Mouse (Mus musculus) small intestine, adult 2 months (tissue): ENCODE data around the gene Oxnad1. TPM values are rescaled to one million over a fixed set of nuclear protein-coding genes. Genes with fewer than 3 reads are reported as not detected.

Experiments used
- H3K27ac ChIP-seq: fragments of 200-500 bp; 2 replicates; pipeline ENCODE4 v1.5.1; 2012; ENCODE audit warnings: low read depth, low read length, control low read depth, inconsistent platforms; ENCODE audit not compliant: insufficient read depth
- H3K27me3 ChIP-seq: fragments of 200-500 bp; 2 replicates; pipeline ENCODE4 v1.6.1; 2012; ENCODE audit warnings: mild to moderate bottlenecking, moderate library complexity, low read length, inconsistent platforms; ENCODE audit not compliant: control insufficient read depth, insufficient read depth
- H3K36me3 ChIP-seq: fragments of 200-500 bp; 2 replicates; pipeline ENCODE4 v1.6.1; 2012; ENCODE audit warnings: mild to moderate bottlenecking, low read length, control low read depth, inconsistent platforms; ENCODE audit not compliant: control insufficient read depth, insufficient read depth
- H3K4me1 ChIP-seq: fragments of 200-500 bp; 2 replicates; pipeline ENCODE4 v1.6.1; 2012; ENCODE audit warnings: low read length, inconsistent platforms, mixed read lengths; ENCODE audit not compliant: control insufficient read depth, insufficient read depth, insufficient read length
- H3K4me3 ChIP-seq: fragments of 200-500 bp; 2 replicates; pipeline ENCODE4 v1.5.1; 2012; ENCODE audit warnings: low read depth, mild to moderate bottlenecking, control low read depth, inconsistent platforms, low read length, moderate library complexity
- CTCF ChIP-seq: fragments of 200-500 bp; IDR thresholded peaks from 2 replicates; pipeline ENCODE4 v1.5.1; 2012; ENCODE audit warnings: low read depth, mild to moderate bottlenecking, control low read depth, inconsistent platforms, low read length, moderate library complexity, mixed read lengths; ENCODE audit not compliant: insufficient replicate concordance, insufficient read length; ENCODE audit errors: extremely low read depth
- POLR2A ChIP-seq: fragments of 200-500 bp; IDR thresholded peaks from 2 replicates; pipeline ENCODE4 v1.6.1; 2012; ENCODE audit warnings: low read depth, mild to moderate bottlenecking, control low read depth, inconsistent platforms, low read length, moderate library complexity
- WGBS: fragments of 180-500 bp; shearing (Covaris S2); methylation state at CpG from one replicate; pipeline ENCODE4 v1.1.7; 2018; 5-methylcytosine and 5-hydroxymethylcytosine counted together
- polyA plus RNA-seq: library from polyadenylated mRNA; depleted of rRNA; stranded (reverse); fragments of >200 nt; gene quantifications from 2 replicates; pipeline ENCODE4 v1.2.3, GENCODE M21; 2012

Gene Oxnad1
- polyA plus RNA-seq, 1 experiment = 6.7 TPM

DNA sequence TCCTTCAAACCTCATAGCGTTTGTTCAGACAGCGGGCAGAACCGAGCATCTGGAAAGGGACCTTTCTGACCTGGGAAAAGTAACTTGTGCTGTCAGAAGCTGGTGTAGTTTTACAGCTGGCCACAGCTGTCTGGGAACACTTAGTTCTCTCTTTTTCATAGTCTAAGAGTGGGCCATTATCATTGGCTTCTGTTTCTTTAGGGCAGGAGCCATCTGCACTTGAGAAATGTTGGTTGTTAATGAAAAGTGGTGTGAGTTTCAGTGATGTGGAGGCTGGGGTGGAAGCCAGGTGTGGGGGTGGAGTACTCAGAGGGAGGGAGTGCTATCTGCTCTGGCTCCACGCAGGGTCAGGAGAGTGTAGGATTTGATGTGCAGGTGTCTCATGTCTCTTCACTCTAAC lies 6.0 kb downstream of the Oxnad1 start:
- Histone ChIP-seq H3K27ac (no peak overlapping the region), H3K4me1 (peaks cover 3% of the 10 kb centered on the region; the same call in 1 of the 2 replicates), H3K27me3 (no peaks in the 10 kb centered on the region), H3K4me3 (no peak overlapping the region), H3K36me3 (peaks cover 15% of the 10 kb centered on the region)
- TF ChIP-seq CTCF (no peak), POLR2A (no peak)
- WGBS = 78% methylated on average over 4 of the region's 4 CpGs

DNA sequence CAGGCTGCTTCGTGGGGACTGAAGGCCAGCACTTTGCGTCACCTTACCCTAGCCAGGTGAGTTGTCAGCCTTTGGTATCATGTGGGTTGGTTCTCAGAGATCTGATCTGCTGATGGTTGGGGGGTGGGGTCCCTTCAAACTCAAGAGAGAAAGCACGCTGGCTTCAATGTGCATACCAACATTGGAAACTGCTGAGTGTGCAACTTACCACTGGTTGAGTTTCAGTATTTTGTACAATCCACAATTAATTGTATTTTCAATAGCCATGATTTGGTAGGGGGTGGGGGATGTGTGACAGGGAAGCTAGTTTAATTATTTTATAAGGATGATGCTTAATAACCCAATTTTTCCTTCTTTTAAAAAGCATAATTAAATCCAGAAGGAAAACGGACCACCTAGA lies 6.5 kb downstream of the Oxnad1 start:
- 91% methylated on average over 4 of the region's 4 CpGs for WGBS
- TF ChIP-seq CTCF (no peak), POLR2A (no peak)
- Histone ChIP-seq H3K36me3 (peaks cover 20% of the 10 kb centered on the region), H3K27me3 (no peaks in the 10 kb centered on the region), H3K4me1 (peaks cover 3% of the 10 kb centered on the region; the same call in 1 of the 2 replicates), H3K4me3 (no peak overlapping the region), H3K27ac (no peak overlapping the region)

DNA sequence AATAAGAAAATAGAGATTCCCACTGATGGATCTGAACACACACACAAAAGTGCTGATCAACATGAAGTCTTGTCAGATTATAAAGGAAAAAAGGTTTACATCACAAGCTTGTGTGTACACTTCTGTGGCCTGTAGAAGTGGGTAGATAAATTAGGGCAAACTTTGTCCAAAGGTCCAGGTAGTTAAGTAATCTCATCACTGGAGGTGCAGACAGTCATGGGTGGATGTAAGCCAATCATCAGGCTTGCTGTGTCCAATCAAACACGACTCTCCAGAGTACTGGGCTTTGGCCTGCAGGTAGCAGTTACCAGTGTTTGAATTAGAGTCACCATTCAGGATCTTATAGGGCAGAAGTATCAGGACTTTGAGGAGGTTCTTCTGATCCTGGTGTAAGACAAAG lies 7.8 kb downstream of the Oxnad1 start:
- H3K27ac ChIP-seq = no peak overlapping the region
- no peaks in the 10 kb centered on the region for H3K27me3 ChIP-seq
- TF ChIP-seq CTCF (no peak), POLR2A (no peak)
- peaks cover 32% of the 10 kb centered on the region for H3K36me3 ChIP-seq
- 40% methylated on average over 1 of the region's 1 CpGs for whole genome bisulfite sequencing
- no peaks in the 10 kb centered on the region for H3K4me1 ChIP-seq
- no peak overlapping the region for H3K4me3 ChIP-seq

DNA sequence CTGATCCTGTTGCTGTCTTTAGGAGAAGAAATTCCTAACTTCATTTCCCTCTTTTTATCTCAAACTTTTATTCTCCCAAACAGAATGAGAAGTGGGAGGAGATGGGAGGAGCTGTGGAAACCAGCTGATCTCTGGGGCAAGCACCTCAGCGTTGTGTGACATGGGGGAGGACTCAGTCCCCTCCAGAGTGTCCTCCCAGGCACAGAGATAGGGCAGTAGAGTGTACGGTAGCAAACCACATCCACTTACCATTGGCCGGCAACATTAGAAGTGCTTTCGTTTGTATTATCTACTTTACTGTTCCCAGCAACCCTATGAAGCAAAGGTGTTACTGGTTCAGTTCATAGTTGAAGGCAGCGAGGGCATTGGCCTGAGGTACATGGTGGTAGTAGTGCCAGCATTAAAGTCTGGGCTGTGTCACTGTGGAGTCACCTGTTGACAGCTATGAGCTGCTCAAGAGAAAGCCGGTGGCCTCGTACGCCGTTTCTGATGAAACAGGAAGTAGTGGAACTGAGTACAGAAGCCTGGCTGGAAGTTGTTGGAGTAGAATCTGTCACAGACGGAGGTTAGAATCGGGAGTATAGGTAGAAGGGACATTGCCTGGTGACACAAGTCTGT lies 8.4 kb downstream of the Oxnad1 start:
- TF ChIP-seq CTCF (no peak), POLR2A (no peak)
- Histone ChIP-seq H3K36me3 (peaks cover 37% of the 10 kb centered on the region), H3K27ac (peak overlapping the region; percentile 23; the same call in 1 of the 2 replicates), H3K4me3 (no peak overlapping the region), H3K4me1 (no peaks in the 10 kb centered on the region), H3K27me3 (no peaks in the 10 kb centered on the region)
- 77% methylated on average over 11 of the region's 11 CpGs for WGBS

DNA sequence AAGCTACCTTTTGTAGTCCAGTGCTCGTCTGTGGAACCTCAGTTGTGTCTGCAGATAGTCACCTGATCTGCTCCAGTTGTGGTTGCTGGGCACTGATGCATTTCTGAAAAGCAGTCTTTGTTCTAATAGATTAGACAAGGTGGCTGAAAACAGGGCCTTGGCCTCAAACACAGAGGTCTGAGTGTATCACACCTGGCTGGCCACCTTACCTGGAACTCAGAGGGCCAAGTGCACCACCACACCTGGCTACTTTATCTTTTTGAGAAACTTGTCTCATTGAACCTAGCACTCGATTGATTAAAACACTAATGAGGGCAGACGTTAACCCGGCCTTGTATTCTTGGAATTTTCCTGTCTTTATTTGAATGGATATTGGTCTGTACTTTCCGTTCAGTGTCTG lies 10.5 kb downstream of the Oxnad1 start:
- Histone ChIP-seq H3K27ac (peak overlapping the region; percentile 6; the same call in 1 of the 2 replicates), H3K36me3 (peaks cover 53% of the 10 kb centered on the region), H3K27me3 (no peaks in the 10 kb centered on the region), H3K4me1 (no peaks in the 10 kb centered on the region), H3K4me3 (no peak overlapping the region)
- TF ChIP-seq CTCF = no peak
- TF ChIP-seq POLR2A = no peak
- whole genome bisulfite sequencing = 52% methylated on average over 5 of the region's 5 CpGs

DNA sequence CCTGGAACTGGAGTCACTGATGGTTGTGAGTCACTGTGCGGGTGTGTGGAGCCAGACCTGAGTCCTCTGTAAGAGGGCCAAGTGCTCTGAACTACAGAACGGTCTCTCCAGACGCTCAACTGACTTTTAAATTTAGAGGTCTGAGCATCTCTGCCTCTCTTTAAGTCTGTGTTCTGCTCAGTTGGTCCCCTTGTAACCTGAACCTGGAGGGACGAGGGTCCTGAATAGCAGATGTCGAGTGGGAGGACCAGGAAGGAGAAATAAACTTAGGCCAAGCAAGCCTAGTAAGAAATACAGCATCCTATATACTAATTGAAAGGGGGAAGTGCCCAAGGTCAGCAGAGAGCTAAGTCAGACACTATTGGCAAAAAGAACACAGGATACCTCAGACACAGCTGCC lies 11.6 kb downstream of the Oxnad1 start:
- 89% methylated on average over 5 of the region's 5 CpGs for WGBS
- Histone ChIP-seq H3K4me1 (no peaks in the 10 kb centered on the region), H3K4me3 (no peak overlapping the region), H3K36me3 (peaks cover 53% of the 10 kb centered on the region), H3K27ac (no peak overlapping the region), H3K27me3 (no peaks in the 10 kb centered on the region)
- TF ChIP-seq CTCF (no peak), POLR2A (no peak)

DNA sequence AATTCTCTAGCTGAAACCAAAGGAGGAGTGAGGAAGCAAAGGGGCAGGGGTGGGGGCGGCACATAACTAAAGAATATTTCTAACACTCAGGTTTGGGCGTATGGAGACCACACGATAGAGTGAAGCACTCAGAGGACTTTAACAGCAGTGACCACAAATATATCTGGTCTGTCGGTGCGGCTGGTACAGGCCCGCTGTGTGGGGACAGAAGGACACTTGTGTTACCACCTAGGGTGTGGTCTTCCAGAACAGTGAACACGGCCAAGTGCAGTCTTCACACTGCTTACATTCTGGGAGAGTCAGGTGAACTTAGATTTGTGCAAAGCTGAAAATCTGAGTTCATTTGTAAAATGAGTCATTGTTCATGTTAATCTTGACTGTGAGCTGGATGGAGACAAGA lies 12.5 kb downstream of the Oxnad1 start:
- TF ChIP-seq CTCF (no peak), POLR2A (no peak)
- Histone ChIP-seq H3K4me1 (no peaks in the 10 kb centered on the region), H3K4me3 (no peak overlapping the region), H3K36me3 (peaks cover 56% of the 10 kb centered on the region), H3K27ac (no peak overlapping the region), H3K27me3 (no peaks in the 10 kb centered on the region)
- 88% methylated on average over 7 of the region's 7 CpGs for WGBS

DNA sequence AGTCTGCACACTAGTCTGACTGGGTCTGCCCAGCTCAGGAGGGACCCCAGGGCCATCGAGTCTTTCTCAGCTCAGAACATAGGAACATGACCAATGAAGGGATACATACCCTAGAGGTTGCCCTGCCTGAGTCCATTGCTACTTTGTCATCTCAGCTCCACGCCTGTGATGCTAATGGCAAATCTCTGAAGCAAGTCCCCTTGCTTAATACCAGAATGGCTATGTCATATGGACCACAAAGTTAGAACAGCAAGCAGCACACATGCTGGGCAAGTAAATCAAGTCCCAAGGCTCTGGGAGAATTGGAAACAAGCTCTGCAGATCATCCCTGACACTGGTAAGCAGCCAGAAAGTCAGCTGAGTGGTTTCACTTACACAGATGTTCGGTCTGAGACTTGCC lies 13.8 kb downstream of the Oxnad1 start:
- Histone ChIP-seq H3K27me3 (no peaks in the 10 kb centered on the region), H3K36me3 (peaks cover 57% of the 10 kb centered on the region), H3K4me1 (no peaks in the 10 kb centered on the region), H3K4me3 (no peak overlapping the region), H3K27ac (no peak overlapping the region)
- TF ChIP-seq CTCF = no peak
- no peak for TF ChIP-seq POLR2A
- WGBS = 95% methylated on average over 3 of the region's 3 CpGs
